Mouse (Mus musculus): ENCODE data around the gene Gm10300. TPM values are rescaled to one million over a fixed set of nuclear protein-coding genes. Genes with fewer than 3 reads are reported as not detected.

The Gm10300 gene
- total RNA-seq, 4 experiments from 2014 or later: 0.10 to 0.22 (median 0.11) TPM; not detected in 1

DNA sequence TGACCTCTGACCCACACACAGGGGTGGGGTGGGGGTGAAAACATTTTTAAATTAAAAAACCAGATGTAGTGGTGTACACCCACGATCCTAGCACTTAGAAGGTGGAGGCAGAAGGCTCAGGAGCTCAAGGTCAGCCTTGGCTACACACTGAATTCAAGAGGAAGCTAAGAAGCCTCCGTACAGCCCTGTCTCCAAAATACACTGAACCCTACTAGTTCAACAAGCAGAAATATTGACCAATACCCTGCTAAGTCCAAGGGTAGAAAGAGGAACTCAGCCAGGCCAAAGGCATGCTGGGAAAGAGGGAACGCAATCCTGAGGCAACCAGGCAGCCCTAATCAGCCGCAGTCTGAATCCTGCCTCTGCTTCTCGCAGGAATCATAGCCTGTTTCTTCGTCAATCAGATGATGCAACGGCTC lies 3.8 kb downstream of the Gm10300 start:
- no peak for DNase-seq (ENCODE audit: low spot score in 2 of 2)

DNA sequence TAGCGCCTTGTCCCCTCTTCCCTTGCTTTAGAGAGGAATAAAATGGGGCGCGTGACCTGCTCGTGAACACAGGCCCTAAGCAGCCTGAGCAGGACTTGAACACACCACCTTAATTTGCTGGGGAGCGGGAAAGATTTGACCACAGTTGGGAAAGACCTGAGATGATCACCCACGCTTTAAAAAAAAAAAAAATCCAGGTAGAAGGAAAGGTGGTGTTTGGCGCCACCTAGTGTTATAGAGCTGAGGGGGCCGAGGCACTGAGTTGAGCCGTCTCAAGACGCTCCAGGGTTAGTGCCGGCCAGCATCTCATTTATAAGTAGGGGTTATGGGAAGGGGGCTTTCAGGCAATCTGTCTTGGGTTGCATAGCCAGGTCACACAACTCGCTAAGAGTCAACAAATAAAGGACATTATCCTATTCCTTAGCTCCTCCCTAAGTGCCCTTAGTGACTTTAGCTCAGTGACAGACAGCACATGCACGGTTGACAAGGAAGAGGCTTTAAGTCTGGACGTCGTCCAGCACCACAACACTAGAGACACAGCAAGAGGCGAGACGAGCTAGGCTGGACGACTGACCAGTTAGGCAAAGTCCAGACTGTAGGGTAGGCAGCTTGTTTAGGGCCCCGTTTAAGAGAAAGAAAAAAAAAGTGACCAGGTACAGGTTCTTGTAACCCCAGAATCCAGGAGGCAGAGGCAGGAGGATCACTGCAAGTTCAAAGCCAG lies 5.2 kb downstream of the Gm10300 start:
- DNase-seq (ENCODE audit: low spot score in 2 of 2): peak in 1 of 2 experiments; percentile 33

DNA sequence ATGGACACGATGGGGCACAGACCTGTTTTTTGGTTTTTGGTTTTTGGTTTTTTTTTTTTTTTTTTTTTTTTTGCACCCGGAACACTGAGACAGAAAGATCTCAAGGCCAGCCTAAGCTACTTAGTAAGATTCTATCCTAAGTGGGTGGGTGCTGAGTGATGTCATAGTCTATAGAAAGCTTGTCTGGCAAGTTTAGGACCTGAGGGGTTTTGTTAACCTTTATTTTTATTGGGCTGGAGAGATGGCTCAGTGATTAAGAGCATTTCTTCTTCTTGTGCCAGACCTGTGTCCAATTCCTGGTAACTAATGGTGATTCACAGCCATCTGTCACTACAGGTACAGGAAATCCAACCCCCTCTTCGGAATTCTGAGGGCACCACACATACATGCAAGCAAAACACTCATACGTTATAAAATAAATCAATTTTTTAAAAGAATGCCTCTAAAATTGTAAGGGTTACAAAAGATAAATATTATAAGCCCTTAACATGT lies 6.0 kb downstream of the Gm10300 start:
- DNase-seq (ENCODE audit: low spot score in 2 of 2): no peak

DNA sequence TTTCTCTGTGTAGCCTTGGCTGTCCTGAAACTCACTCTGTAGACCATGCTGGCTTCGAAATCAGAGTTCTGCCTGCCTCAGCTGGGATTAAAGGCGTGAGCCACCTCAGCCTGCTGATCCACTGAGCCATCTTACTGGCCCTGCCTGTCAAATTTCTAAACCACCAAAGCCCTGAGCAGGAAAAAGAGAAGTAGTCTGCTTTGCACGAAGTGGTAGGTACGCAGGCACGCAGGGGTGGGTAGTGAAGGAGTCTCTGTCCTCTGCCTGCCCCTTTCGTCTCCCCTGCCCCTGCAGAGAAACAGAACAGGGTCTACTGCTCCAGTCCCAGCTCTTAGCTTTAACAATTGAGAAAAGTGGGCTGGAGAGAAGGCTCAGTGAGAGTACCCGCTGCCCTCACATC lies 10.6 kb downstream of the Gm10300 start:
- no peak for DNase-seq (ENCODE audit: low spot score in 2 of 2)

DNA sequence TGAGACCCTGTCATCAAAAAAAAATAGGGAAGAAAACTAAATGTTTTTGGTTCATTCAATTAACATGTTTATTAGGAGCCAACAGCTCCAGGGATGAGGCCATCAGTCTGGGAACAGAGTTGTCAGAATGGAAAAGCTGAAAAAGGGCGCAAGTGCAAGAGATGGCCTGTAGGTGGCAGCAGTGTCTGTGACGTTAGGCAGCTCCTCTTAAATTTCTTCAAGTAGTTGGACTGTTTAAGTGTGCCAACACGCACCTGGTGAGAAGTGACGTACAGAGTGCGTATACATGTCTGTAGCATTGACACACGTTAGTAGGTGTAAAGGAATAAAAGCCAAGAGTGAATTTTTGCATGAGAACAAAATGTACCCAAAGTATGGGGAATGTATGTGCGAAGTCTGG lies 14.4 kb downstream of the Gm10300 start:
- DNase-seq (ENCODE audit: low spot score in 2 of 2): no peak

DNA sequence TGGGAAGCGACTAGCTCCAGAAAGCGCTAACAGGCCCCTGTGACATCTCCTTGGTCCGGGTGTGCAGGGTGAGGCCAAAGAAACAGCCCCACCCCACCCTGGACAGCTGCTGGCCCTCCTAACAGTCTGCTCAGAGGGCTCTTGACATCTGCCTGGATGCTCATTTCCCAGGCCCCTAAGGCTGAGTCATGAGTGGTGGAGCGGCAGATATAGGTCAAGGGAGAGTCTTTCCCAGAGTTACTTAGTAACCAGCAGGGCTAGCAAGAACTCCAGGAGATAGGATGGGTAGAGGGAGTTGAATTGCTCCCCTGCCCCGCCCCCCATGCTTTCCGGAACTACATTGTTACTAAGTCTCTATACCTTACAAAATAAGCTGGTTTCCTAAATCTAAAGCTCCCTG lies 18.6 kb downstream of the Gm10300 start:
- no peak for DNase-seq (ENCODE audit: low spot score in 2 of 2)

DNA sequence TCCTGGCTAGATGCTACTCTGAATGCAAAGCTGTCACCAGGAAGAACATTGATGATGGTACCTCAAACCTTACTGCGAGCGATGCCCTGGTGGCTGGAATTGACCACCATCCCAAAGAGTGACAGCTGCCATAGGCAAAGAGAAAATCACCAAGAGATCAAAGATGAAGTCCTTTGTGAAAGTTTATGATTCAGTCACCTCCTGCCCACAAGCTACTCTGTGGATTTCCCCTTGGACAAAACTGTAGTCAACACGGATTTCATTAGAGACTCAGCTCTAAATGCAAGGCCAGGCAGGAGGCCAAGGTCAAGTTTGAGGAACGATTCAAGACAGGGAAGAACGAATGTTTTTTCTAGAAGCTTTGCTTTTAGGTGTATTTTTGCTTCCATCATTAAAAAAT lies 19.4 kb downstream of the Gm10300 start:
- DNase-seq (ENCODE audit: low spot score in 2 of 2): no peak

DNA sequence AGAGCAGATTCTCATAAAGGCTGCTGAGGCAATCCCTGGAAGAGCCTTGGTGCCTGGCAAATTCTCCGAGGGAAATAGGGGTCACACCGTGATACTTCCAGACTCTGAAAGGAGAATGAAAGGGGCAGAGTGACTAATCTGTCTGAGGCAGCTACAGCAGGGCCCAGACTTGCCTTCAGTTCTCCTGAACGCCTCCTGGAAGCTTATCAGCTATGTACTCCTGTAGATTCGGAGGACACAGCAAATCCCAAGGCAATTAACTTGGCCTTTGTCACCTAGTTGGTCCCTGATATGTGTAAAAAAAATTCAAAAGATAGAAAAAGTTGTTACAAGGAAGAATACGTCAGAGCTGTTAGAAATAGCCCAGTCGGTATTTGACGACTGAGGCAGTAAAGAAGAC lies 20.5 kb downstream of the Gm10300 start:
- DNase-seq (ENCODE audit: low spot score in 2 of 2): no peak

DNA sequence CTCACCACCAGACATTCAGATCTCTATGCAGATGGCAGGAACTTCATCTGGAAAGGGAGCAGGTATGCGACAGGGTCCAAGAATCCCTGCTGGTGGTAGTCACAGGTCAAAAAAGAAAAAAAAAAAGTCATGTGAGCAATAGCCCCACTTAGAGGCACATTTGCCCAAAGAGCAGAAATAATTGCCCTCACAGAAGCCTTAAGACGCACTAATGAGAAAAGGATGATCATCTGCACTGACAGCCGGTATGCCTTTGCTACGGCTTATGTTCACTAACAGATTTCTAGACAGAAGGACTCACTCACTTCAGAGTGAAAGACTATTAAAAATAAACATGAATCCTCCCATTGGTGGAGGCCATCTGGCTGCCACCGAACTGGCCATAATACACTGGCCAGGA lies 25.1 kb downstream of the Gm10300 start:
- no peak for DNase-seq (ENCODE audit: low spot score in 2 of 2)

DNA sequence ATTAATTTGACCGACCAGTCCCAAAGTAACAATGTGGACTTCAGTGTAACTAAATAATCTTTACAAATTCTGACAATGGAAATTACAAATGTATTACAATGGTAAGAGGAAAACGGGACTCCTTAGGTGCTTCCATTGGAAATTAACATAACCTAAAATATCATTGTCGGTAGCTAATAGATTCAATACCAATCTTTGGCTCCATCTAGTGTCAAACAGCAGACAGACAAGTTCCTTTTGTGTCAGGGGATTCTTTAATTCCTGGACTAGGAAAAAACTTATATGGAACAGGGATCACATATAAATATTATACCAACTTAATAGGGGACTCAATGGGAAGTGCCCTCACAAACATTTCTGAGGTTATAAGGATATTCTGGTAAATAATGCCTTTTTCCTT lies 26.7 kb downstream of the Gm10300 start:
- no peak for DNase-seq (ENCODE audit: low spot score in 2 of 2)

DNA sequence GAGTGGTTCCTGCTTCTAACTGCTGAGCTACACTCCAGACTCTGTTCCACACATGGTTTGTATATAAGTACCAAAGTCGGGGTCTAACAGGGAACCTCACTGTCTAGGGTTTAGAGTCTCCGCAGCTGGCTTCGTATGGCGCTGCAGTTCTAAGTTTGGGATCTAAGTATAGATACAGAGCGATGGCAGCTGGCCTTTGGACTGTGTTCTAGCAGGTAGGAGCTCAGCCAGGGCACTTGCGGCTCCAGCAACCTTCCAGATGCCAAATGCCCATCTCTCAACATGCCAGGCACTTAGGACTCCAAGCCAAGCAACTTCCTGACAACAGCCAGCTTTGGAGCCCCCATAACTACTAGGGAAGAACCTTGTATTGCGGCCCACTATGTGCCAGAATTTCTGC lies 33.7 kb downstream of the Gm10300 start:
- DNase-seq (ENCODE audit: low spot score in 2 of 2): no peak

DNA sequence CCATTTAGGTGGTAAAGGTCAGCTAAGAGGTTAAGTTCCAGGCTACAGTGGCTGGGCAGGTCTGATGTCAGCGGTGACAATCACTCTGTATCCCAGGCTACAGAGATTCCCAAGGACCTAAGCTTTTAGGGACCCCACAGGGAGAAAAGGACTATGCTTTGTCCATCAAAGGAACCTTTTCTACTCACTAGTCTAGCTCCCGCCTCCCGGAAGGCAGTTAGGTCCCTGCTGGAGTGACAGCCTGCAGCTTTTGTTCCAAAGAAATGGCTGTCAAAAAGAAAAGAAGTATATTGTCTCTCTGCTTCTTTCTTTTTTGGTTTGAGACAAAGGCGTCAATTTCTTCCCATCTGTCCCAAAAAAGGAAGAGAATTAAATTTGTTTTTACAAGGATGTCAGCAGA lies 36.7 kb downstream of the Gm10300 start:
- no peak for DNase-seq (ENCODE audit: low spot score in 2 of 2)

DNA sequence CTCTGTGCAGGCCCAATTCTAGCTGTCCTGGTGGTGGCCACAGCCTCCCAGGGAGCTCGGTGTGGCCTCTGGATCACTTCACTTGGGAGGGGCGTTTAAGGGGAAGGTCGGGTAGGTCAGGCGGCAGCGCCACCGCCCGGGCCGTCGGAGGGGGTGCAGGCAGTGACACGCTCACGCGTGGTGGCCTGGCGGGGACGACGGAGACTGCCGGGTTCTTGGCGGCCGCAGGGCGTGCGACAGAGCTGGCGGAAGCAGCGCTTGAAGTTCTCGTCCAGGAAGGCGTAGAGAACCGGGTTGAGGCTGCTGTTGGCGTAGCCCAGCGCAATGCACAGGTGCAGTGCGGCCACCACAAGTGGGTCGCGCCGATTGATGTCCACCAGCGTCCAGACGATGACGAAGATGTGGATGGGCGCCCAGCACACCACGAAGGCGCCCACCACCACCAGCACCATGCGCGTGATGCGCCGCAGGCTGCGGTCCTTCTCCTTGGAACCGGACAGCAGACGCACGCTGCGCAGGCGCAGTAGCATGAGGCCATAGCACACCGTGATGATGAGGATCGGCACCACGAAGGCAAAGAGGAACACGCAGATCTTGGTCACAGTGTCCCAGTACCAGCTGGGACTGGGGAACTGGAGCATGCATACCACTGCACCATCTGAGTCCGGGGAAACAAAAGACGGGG lies 39.1 kb downstream of the Gm10300 start:
- DNase-seq (ENCODE audit: low spot score in 2 of 2): no peak

DNA sequence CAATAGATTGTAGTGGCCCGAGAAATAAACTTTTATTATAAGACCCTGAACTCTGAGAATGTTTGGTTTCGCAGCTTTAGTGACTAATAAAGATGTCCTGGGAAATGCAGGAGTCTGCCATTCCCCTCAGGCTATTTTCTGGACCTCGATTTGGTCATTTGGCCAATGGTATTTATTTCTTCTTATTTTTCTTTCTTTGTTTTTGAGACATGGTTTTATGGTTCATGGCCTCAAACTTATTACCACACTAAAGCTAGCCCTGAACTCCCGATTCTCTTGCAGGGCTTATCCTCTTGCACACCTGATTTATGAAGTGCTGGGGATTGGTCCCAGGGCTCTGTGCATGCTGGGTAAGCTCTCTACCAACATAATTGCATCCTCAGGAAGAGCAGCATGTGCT lies 41.8 kb downstream of the Gm10300 start:
- DNase-seq (ENCODE audit: low spot score in 2 of 2): no peak

DNA sequence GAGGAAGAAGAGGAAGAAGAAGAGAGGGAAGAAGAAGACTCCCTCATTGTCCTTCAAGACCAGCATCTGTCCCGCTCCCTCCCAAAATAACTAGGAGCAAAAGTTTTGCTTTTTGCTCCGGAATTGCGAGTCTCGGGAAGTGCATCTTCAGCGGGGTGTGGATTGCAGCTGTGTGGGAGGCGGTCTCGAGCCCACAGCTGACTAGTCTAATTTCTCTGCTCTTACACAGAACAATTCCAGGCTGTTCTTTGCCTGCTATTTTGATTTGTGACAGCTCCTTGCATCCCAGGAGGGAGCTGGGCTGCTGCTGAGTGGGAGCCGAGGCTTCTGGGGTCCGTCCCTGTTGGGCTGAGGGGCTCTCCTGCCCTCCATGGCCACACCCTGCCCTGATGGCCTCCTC lies 45.1 kb downstream of the Gm10300 start:
- DNase-seq (ENCODE audit: low spot score in 2 of 2): no peak

DNA sequence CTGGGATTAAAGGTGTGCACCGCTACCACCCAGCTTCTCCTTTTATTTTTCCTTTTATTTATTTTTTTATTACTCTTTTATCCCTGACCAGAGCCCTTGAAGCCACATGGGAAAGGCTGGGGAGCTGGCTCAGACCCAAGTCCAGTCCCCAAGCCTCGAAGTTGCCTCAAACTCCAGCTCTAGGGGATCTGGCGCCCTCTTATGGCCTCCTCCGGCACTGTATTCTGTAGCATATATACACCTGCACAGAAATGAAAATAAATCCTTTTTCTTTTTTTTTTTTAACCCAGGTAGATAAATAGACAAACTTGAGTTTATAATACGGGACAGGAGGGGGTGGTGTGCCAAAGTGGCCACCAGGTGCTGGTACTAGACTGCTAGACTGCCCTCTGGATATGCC lies 47.2 kb downstream of the Gm10300 start:
- DNase-seq (ENCODE audit: low spot score in 2 of 2): no peak

DNA sequence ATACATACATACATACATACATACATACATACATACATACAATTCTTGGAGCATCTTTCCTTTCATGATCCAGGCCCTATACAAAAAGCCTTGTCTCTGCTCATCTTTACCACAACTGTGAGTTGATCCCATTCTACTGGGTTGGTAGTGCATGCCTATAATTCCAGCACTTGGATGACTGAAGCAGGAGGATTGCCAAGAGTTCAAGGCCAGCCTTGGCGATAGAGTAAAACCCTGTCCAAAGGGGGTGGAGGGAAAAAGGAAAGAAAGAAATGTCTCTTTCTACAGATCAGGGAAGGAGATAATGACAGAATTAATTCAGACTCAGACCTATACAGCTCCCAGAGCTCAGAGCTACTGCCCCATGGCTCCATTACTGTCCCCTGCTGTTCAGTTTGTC lies 48.7 kb downstream of the Gm10300 start:
- no peak for DNase-seq (ENCODE audit: low spot score in 2 of 2)

Other genes starting within 250 kb of the Gm10300 start
- gene Ptpru, start 236.4 kb upstream of the Gm10300 start, total RNA-seq (2022): 1 to 10 TPM in 2 of 4 experiments, under 1 TPM in 2; 0.39 to 1.3 (median 0.98) TPM
- gene Mecr, start 231.2 kb upstream of the Gm10300 start, total RNA-seq (2022): 10 to 100 TPM; 22.8 to 27.8 (median 25.1) TPM
- 10 to 100 TPM; 23.6 to 31.8 (median 26.0) TPM for gene Srsf4, start 201.1 kb upstream of the Gm10300 start, total RNA-seq (2022)
- 1 to 10 TPM; 1.7 to 2.6 (median 1.9) TPM for gene Tmem200b, start 152.9 kb upstream of the Gm10300 start, total RNA-seq (2022)
- 100 to 1,000 TPM; 114 to 129 (median 121) TPM for gene Epb41, start 624 bp downstream of the Gm10300 start, total RNA-seq (2022)
- gene Oprd1, start 69.8 kb downstream of the Gm10300 start, total RNA-seq (2022): under 1 TPM in 1 of 4 experiments, not detected in 3; 0.07 TPM
- gene Ythdf2, start 137.6 kb downstream of the Gm10300 start, total RNA-seq (2022): 10 to 100 TPM; 25.1 to 30.9 (median 28.0) TPM
- gene Gmeb1, start 186.9 kb downstream of the Gm10300 start, total RNA-seq (2022): 10 to 100 TPM in 1 of 4 experiments, 1 to 10 TPM in 3; 7.4 to 11.0 (median 7.9) TPM
- gene Taf12, start 199.7 kb downstream of the Gm10300 start, total RNA-seq (2022): 10 to 100 TPM; 35.4 to 47.2 (median 38.4) TPM
- gene Rab42, start 228.7 kb downstream of the Gm10300 start, total RNA-seq (2022): 1 to 10 TPM in 1 of 4 experiments, under 1 TPM in 1, not detected in 2; 0.58 to 1.5 TPM